Mouse (Mus musculus) embryonic fibroblast, embryonic 13.5 days (primary cell): Measurements from ENCODE around the gene Proser2.

Experiments
- CTCF ChIP-seq: IDR thresholded peaks from 2 replicates; pipeline ENCODE4 v1.5.1; 2011; ENCODE audit warnings: mild to moderate bottlenecking, control low read depth, low read length, moderate library complexity, borderline replicate concordance; ENCODE audit not compliant: insufficient read depth
- POLR2A ChIP-seq: IDR thresholded peaks from 2 replicates; pipeline ENCODE4 v1.6.1; 2011; ENCODE audit warnings: low read depth, mild to moderate bottlenecking, control low read depth, low read length, moderate library complexity

DNA sequence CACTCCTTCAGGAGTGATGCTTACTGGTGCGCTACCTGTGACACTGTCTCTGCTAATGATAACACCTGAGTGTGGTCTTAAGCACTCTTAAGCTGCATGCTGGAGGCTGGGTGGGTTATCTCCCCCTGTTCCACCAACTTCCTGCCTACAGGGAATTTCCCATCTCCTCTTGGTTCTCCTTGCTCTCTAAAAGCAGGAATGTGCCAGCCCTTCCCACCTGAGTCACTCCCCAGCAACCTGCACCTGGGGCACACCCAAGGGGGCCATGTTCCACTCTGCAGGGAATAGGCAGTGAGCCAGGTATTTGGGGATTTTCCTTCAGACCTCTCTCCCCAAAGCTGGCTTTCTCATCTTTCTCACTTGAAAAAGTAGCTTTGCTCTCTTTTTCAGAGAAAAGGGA is 50.0 kb downstream of the Proser2 start:
- no peak for TF ChIP-seq POLR2A
- no peak for TF ChIP-seq CTCF
